Mouse (Mus musculus): ENCODE results near the gene Rer1. TPM values are rescaled to one million over a fixed set of nuclear protein-coding genes. Genes with fewer than 3 reads are reported as not detected.

Gene Rer1
- total RNA-seq, 2 experiments from 2014 or later, result 67.0 to 72.9 TPM

DNA sequence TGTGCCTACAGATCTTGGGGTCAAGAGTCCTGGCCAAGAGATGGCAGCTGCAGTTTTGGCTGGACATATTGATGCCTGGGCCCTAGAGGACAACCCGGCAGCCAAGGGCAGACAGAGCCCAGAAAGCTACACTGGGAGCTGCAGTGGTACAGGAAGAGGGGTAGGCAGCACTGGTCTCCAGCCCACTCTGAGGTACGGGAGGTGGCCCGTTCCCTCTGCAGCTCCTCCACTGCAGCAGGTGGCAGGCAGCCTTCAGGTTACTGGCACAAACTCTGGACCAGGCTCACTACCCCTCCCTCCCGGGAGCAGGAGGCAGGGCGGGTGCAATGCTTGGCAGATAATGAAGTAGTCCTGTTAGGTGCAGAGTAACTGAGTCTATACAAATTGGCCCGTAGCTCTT, 45.5 kb downstream of the Rer1 start:
- intact Hi-C loops (cut with DNase I), result no loop called here
- no peak for DNase-seq

DNA sequence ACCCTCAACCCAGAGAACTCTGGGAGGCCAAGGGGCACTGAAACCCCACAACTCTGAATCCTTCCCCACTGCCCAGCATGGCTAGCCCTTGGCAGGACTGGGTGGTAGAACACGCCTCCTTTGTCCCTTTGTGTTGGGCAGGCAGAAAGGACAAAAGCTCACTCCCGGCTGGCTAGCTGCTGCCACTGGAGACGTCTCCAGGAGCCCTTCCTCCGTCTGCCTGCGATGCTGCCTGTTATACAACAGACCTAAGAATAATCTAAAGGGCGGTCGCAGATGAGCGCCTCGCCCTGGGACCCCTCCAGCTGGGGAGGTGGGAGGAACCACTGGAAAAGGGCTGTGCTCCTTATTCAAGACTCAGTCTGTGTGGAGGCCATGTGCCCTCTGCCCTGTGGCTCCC, 46.0 kb downstream of the Rer1 start:
- no peak for DNase-seq
- intact Hi-C loops (cut with DNase I), result no loop called here

DNA sequence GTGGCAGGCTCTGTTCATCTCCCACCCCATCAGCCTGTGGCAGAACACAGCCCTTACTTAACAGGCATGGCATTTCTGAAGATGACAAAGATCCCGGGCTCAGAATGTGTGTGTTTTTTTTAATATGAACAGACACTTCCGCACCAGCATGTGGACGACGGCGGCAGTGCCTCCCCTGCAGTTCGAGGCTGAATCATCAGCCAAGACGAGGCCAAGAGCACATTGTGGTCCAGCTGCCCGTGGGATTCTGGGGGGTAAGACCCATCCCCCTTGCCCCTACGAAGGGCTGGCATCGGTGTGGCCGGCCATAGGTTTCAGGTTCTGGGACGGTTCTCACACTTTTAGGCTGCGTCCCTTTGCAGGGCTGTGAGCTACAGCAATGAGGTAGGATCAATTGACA, 51.4 kb downstream of the Rer1 start:
- no peak for DNase-seq
- intact Hi-C loops (cut with DNase I), result no loop called here

DNA sequence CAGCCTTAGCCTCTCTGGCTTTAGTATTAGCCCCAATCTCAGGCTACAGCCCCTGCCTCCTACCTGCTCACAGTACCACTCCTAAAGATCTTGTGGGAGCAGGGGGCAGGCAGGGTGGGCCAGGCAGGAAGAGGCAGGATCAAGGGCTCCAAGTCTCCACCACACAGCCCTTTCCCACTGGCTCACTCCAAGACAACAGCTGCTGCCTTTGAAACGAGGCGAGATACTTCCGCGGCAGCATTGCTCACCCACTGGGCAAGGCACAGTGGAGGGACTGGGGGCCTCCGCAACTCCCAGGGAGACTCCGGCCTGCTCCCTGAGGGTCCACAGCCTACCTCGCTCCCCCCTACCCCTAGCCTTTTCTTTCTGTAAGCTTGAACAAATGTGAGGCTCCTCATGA, 52.0 kb downstream of the Rer1 start:
- no peak for DNase-seq
- intact Hi-C loops (cut with DNase I), result no loop called here

DNA sequence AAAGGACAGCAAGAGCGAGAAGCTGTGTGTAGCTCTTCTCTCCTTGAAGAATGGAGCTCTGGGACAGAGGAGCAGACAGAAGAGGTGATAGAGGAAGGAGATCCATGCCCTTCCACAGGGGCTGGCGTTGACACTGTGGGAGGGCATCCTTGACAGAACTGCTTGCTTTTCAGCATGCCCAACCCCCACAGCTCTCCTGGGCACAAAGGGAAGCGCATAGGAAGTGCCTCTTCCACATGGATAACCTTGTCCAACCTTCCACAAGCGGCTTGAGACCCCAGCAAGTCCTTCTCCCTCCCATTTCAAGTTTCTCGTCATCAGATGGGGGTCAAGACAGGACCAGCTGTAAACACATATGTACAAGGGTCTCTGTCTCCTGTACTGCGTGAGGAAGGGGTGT, 53.1 kb downstream of the Rer1 start:
- no peak for DNase-seq
- intact Hi-C loops (cut with DNase I), result no loop called here

DNA sequence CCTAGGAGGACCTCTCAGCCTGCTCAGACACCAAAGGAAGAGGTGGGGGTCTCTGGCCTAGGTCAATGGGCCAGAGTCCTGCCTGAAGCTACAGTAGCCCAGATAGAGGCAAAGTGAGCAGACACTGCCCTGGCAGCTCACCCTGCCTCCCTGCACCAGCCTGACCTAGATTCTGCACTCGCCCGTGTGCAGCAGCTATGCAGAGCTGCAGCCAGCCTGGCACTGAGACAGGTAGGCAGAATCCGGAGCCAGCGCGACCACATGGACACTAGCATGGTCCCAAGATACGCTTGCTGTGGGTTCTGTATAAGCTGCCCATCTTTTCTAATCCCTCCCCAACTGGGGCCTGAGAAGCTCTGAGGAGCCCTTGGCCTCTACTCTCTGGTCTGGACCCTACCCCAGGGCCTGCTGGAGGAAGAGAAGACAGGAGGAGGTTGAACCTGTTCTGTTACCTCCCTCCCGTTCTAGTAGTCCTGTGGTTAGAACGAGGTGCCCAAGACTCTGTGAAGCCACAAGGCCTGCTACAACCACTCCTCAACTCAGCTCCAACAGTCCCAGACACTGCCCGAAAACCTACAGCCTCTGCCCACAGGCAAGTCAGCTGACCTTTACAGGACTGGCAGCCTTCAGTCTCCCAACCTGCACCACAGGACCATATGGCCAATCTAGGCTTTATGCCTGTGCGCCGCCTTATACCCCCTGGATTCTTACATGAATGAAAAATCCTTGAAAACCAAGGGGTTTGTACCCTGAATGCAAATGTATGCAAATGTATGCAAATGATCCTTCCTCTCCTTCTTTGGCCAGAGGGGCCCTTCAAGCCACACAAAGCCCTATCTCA, 61.8 kb downstream of the Rer1 start:
- intact Hi-C loops (cut with DNase I), result no loop called here
- DNase-seq, result no peak

Other genes with a start within 250 kb of the Rer1 start
- under 1 TPM in 1 of 2 experiments, not detected in 1; 0.14 TPM for gene Ttc34, start 248.9 kb downstream of the Rer1 start, total RNA-seq (2021)
- under 1 TPM; 0.22 to 0.33 TPM for gene Mmel1, start 216.8 kb downstream of the Rer1 start, total RNA-seq (2021)
- gene Fam213b, start 187.2 kb downstream of the Rer1 start, total RNA-seq (2021), result 10 to 100 TPM; 80.9 to 83.5 TPM
- 1 to 10 TPM; 5.1 to 6.0 TPM for gene Tnfrsf14, start 157.8 kb downstream of the Rer1 start, total RNA-seq (2021)
- gene Hes5, start 125.5 kb downstream of the Rer1 start, total RNA-seq (2021), result not detected
- 10 to 100 TPM; 40.9 to 42.8 TPM for gene Pank4, start 122.3 kb downstream of the Rer1 start, total RNA-seq (2021)
- not detected for gene Plch2, start 29.6 kb downstream of the Rer1 start, total RNA-seq (2021)
- gene Pex10, start 19.4 kb downstream of the Rer1 start, total RNA-seq (2021), result 10 to 100 TPM; 19.4 to 23.1 TPM
- 1 to 10 TPM in 1 of 2 experiments, under 1 TPM in 1; 0.89 to 1.7 TPM for gene Morn1, start 195 bp upstream of the Rer1 start, total RNA-seq (2021)
- gene Ski, start 136.2 kb upstream of the Rer1 start, total RNA-seq (2021), result 10 to 100 TPM; 53.3 to 56.8 TPM
- gene Faap20, start 163.4 kb upstream of the Rer1 start, total RNA-seq (2021), result 10 to 100 TPM; 14.5 to 18.3 TPM